Mouse (Mus musculus) myocyte (in vitro differentiated cells): ENCODE results near the gene Mgat4a. TPM values are rescaled to one million over a fixed set of nuclear protein-coding genes. Genes with fewer than 3 reads are reported as not detected.

Source experiments
- H3K27me3 ChIP-seq: one replicate; pipeline ENCODE4 v1.6.1; 2011; ENCODE audit not compliant: control insufficient read depth, insufficient read depth, insufficient read length
- H3K36me3 ChIP-seq: one replicate; pipeline ENCODE4 v1.6.1; 2011; ENCODE audit not compliant: control insufficient read depth, insufficient read depth
- H3K4me2 ChIP-seq: one replicate; pipeline ENCODE4 v1.6.1; 2011; ENCODE audit warnings: low read depth, control low read depth
- H3K4me3 ChIP-seq: one replicate; pipeline ENCODE4 v1.5.1; 2011; ENCODE audit warnings: mild to moderate bottlenecking, control low read depth, moderate library complexity
- H3K79me2 ChIP-seq: one replicate; pipeline ENCODE4 v1.6.1; 2011; ENCODE audit not compliant: control insufficient read depth, insufficient read depth
- H3ac ChIP-seq: one replicate; pipeline ENCODE4 v1.6.1; 2011; ENCODE audit not compliant: control insufficient read depth, insufficient read length
- CEBPB ChIP-seq: IDR thresholded peaks from 2 replicates; pipeline ENCODE4 v1.6.1; 2011; ENCODE audit warnings: mild to moderate bottlenecking, moderate library complexity; ENCODE audit not compliant: poor library complexity, insufficient read depth, severe bottlenecking
- E2F4 ChIP-seq: IDR thresholded peaks from one replicate; pipeline ENCODE4 v1.6.1; 2011; ENCODE audit warnings: mild to moderate bottlenecking, control low read depth, moderate library complexity; ENCODE audit not compliant: insufficient read depth
- MAX ChIP-seq: IDR thresholded peaks from one replicate; pipeline ENCODE4 v1.6.1; 2011; ENCODE audit warnings: low read depth, mild to moderate bottlenecking, control low read depth
- MYOD1 ChIP-seq, 3 experiments: IDR thresholded peaks; one replicate each; pipeline ENCODE4 v1.6.1; 2011; ENCODE audit warnings: control low read depth in 2 of 3, low read depth in 2 of 3, mild to moderate bottlenecking in 2 of 3, moderate library complexity in 1 of 3; ENCODE audit not compliant: insufficient read length in 2 of 3, control insufficient read depth in 1 of 3
- MYOG ChIP-seq, 3 experiments: IDR thresholded peaks; one replicate each; pipeline ENCODE4 v1.6.1; 2011; ENCODE audit warnings: control low read depth in 2 of 3, low read depth in 2 of 3, mild to moderate bottlenecking in 2 of 3; ENCODE audit not compliant: insufficient read length in 2 of 3, control insufficient read depth in 1 of 3, insufficient read depth in 1 of 3
- POLR2A ChIP-seq: IDR thresholded peaks from one replicate; pipeline ENCODE4 v1.6.1; 2011; ENCODE audit warnings: low read depth, mild to moderate bottlenecking, control low read depth, moderate library complexity; ENCODE audit not compliant: insufficient read length
- POLR2AphosphoS2 ChIP-seq: IDR thresholded peaks from one replicate; pipeline ENCODE4 v1.6.1; 2011; ENCODE audit warnings: low read depth, control low read depth; ENCODE audit not compliant: insufficient read length
- REST ChIP-seq: IDR thresholded peaks from one replicate; pipeline ENCODE4 v1.6.1; 2011; ENCODE audit warnings: mild to moderate bottlenecking, control low read depth, moderate library complexity; ENCODE audit not compliant: insufficient read depth, insufficient read length
- SRF ChIP-seq: IDR thresholded peaks from one replicate; pipeline ENCODE4 v1.6.1; 2011; ENCODE audit warnings: low read depth; ENCODE audit not compliant: control insufficient read depth, insufficient read length
- TCF12 ChIP-seq: IDR thresholded peaks from one replicate; pipeline ENCODE4 v1.6.1; 2011; ENCODE audit warnings: mild to moderate bottlenecking, control low read depth; ENCODE audit not compliant: poor library complexity, insufficient read depth, severe bottlenecking
- TCF3 ChIP-seq: IDR thresholded peaks from one replicate; pipeline ENCODE4 v1.6.1; 2011; ENCODE audit warnings: low read depth, control low read depth; ENCODE audit not compliant: insufficient read length
- USF1 ChIP-seq: IDR thresholded peaks from one replicate; pipeline ENCODE4 v1.6.1; 2011; ENCODE audit warnings: low read depth, mild to moderate bottlenecking, control low read depth, moderate library complexity
- polyA plus RNA-seq: library from polyadenylated mRNA; unstranded; fragments of >200 nt; fragmentation: generic; extraction: Trizol; gene quantifications from one replicate; pipeline ENCODE4 v1.2.1, GENCODE M21; 2012; ENCODE audit warnings: missing spikeins

The Mgat4a gene
- polyA plus RNA-seq, 1 experiment: 0.01 TPM

DNA sequence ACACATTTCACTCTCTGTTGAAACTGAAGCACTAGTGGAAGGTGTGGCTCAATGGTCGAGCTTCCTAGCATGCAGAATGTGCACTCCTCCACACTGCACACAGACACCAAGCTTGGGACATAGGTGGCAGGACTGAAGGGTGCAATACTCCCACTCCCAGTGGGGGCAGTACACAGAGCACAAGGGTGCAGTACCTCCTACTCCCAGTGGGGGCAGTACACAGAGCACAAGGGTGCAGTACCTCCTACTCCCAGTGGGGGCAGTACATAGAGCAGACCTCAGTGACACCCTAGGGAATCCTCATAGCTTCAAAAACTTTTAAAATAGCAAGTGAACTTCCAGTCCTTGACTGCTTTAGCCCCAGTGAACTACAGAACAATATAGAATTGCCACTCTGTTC lies 121.4 kb downstream of the Mgat4a start:
- peaks cover 13% of the 10 kb centered on the region for H3K79me2 ChIP-seq
- H3K36me3 ChIP-seq: peaks cover 44% of the 10 kb centered on the region
- H3K4me3 ChIP-seq: no peak overlapping the region
- no peaks in the 10 kb centered on the region for H3K27me3 ChIP-seq
- H3ac ChIP-seq: no peak overlapping the region
- no peak for TF ChIP-seq TCF12
- no peak for TF ChIP-seq CEBPB
- TF ChIP-seq MAX: no peak
- no peak for TF ChIP-seq E2F4
- no peak for TF ChIP-seq POLR2AphosphoS2
- no peak for TF ChIP-seq USF1
- TF ChIP-seq MYOD1 (IDR thresholded peaks at IDR 0.05; ENCODE audit: control insufficient read depth in 1 of 3, insufficient read length in 2 of 3, low read depth in 2 of 3): no peak
- TF ChIP-seq MYOG (IDR thresholded peaks at IDR 0.05; ENCODE audit: control insufficient read depth in 1 of 3, insufficient read depth in 1 of 3, insufficient read length in 2 of 3, low read depth in 2 of 3): no peak
- no peak for TF ChIP-seq POLR2A
- H3K4me2 ChIP-seq: no peak overlapping the region

DNA sequence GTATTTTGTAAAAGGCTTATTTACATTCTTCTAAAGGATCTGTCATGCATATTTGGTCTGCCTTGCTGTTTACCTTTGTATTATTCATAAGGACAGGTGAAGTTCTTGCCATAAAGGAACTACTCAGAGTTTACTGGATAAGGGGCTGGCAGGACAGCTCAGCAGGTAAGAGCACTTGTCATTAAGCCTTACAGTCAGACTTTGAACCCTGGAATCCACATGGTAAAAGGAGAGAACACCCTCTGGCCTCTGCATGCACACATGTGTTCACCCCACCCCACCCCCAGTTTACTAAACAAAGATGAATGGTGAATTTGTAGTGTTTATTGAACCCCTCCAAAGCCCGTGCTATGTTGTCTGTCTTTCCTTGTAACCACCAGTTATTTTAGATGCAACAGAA lies 125.4 kb downstream of the Mgat4a start:
- H3K4me3 ChIP-seq: no peak overlapping the region
- no peak overlapping the region for H3ac ChIP-seq
- no peaks in the 10 kb centered on the region for H3K79me2 ChIP-seq
- H3K36me3 ChIP-seq: peaks cover 24% of the 10 kb centered on the region
- no peaks in the 10 kb centered on the region for H3K27me3 ChIP-seq
- TF ChIP-seq SRF (no peak), MAX (no peak), CEBPB (no peak), POLR2A (no peak), MYOG (IDR thresholded peaks at IDR 0.05; ENCODE audit: control insufficient read depth in 1 of 3, insufficient read depth in 1 of 3, insufficient read length in 2 of 3, low read depth in 2 of 3) (no peak), TCF12 (no peak), E2F4 (no peak), USF1 (no peak), POLR2AphosphoS2 (no peak), TCF3 (no peak), MYOD1 (IDR thresholded peaks at IDR 0.05; ENCODE audit: control insufficient read depth in 1 of 3, insufficient read length in 2 of 3, low read depth in 2 of 3) (no peak), REST (no peak)
- H3K4me2 ChIP-seq: no peak overlapping the region

DNA sequence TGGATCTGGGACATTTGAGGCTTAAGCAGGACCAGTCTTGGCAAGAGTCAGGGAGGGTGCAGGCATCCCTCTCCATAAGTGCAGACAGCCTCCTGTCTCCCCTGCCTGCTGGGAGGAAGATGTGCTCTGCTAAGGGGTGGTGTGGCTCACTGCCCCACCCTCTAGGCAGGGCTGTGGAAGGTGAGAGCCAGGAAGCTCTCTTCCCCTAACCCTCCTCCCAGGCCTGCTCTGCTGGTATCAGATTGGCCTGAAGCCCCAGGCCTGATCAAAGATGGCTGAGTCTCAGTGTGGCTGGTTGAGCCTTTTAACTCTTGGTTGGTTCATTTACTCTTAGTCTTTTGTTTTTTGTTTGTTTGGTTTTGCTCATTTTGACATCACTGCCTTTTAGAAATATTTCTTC lies 131.2 kb downstream of the Mgat4a start:
- H3K4me2 ChIP-seq: no peak overlapping the region
- no peaks in the 10 kb centered on the region for H3K36me3 ChIP-seq
- no peak overlapping the region for H3K4me3 ChIP-seq
- TF ChIP-seq REST (no peak), TCF12 (no peak), TCF3 (no peak), SRF (no peak)
- no peak overlapping the region for H3ac ChIP-seq
- no peaks in the 10 kb centered on the region for H3K27me3 ChIP-seq
- no peaks in the 10 kb centered on the region for H3K79me2 ChIP-seq

DNA sequence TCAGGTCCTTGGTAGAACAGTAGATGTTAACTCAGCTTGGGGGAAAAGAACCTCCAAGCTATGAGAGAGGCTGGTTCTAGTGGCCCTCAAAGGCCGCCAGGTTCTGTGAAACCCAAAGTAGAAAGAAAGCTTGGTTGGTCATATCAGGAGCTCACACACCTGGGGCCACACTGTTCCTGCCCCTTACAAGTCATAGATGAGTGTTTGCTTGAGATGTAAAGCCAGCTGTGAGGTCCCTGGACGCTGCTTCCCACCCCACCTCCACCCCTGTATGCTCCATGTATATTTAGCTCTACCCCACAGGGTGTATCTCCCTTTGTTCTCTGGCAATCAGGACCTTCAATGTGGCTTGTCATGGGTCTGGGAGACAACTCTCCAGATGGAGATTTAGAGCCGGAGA lies 132.1 kb downstream of the Mgat4a start:
- H3K79me2 ChIP-seq: no peaks in the 10 kb centered on the region
- no peak overlapping the region for H3K4me3 ChIP-seq
- no peaks in the 10 kb centered on the region for H3K27me3 ChIP-seq
- H3K4me2 ChIP-seq: no peak overlapping the region
- no peak overlapping the region for H3ac ChIP-seq
- no peaks in the 10 kb centered on the region for H3K36me3 ChIP-seq
- TF ChIP-seq MYOG (IDR thresholded peaks at IDR 0.05; ENCODE audit: control insufficient read depth in 1 of 3, insufficient read depth in 1 of 3, insufficient read length in 2 of 3, low read depth in 2 of 3): no peak
- TF ChIP-seq MAX: no peak
- no peak for TF ChIP-seq USF1
- TF ChIP-seq E2F4: no peak
- no peak for TF ChIP-seq POLR2AphosphoS2
- TF ChIP-seq REST: no peak
- TF ChIP-seq TCF12: no peak
- no peak for TF ChIP-seq CEBPB
- no peak for TF ChIP-seq POLR2A
- TF ChIP-seq MYOD1 (IDR thresholded peaks at IDR 0.05; ENCODE audit: control insufficient read depth in 1 of 3, insufficient read length in 2 of 3, low read depth in 2 of 3): no peak
- no peak for TF ChIP-seq SRF
- TF ChIP-seq TCF3: no peak

DNA sequence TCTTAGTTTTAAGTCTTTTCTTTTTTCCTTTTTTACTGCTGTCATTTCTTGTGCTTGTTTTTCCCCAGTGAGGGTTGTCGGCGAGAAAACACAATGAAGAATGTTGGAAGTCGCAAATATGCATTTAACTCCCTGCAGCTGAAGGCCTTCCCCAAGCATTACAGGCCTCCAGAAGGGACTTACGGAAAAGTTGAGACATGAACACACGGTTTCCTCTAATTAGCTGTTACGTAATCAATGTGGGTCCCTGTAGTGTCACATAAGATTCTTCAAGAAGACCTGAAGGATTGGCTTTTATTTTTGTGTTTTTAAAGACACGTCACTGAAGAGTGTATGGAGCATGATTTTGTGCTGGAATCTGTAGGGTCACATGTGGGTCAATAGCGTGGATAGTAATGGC lies 132.8 kb downstream of the Mgat4a start:
- no peak overlapping the region for H3K4me3 ChIP-seq
- H3K79me2 ChIP-seq: no peaks in the 10 kb centered on the region
- no peaks in the 10 kb centered on the region for H3K36me3 ChIP-seq
- H3K27me3 ChIP-seq: no peaks in the 10 kb centered on the region
- H3K4me2 ChIP-seq: no peak overlapping the region
- TF ChIP-seq CEBPB: no peak
- H3ac ChIP-seq: no peak overlapping the region

DNA sequence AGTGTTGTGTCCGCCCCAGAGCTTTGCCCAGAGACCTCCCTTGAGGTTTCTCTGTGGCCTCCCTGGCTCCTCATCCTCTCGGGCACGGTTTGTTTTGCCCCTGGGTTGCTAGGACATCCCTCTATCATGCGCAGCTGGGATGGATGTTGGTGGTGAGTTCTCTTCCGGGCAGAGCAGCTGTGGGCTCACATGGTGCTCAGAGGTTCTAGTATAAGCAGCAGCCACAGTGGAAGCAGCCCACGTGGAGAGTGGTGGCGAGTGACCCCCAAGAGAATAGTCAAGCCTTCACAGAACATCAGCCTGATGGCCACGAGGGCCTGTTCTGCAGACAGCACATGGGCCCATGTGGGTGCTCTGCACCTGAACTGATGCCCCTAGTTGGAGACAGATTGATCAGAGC lies 133.6 kb downstream of the Mgat4a start:
- Histone ChIP-seq H3K79me2 (no peaks in the 10 kb centered on the region), H3K4me2 (no peak overlapping the region), H3ac (no peak overlapping the region), H3K4me3 (no peak overlapping the region), H3K27me3 (no peaks in the 10 kb centered on the region), H3K36me3 (no peaks in the 10 kb centered on the region)
- TF ChIP-seq TCF12 (no peak), REST (no peak), POLR2AphosphoS2 (no peak), POLR2A (no peak), MYOD1 (IDR thresholded peaks at IDR 0.05; ENCODE audit: control insufficient read depth in 1 of 3, insufficient read length in 2 of 3, low read depth in 2 of 3) (no peak), SRF (no peak), MYOG (IDR thresholded peaks at IDR 0.05; ENCODE audit: control insufficient read depth in 1 of 3, insufficient read depth in 1 of 3, insufficient read length in 2 of 3, low read depth in 2 of 3) (no peak), E2F4 (no peak)
